Mouse (Mus musculus) megakaryocyte-erythroid progenitor cell, adult 5-6 weeks (primary cell): ENCODE measurements around the gene Ubald1. TPM values are rescaled to one million over a fixed set of nuclear protein-coding genes. Genes with fewer than 3 reads are reported as not detected.

Experiments
- ATAC-seq: replicated peaks from 2 replicates; pipeline ENCODE4 v1.8.0; 2016; ENCODE audit warnings: mild to moderate bottlenecking, inconsistent platforms; ENCODE audit not compliant: severe bottlenecking, poor library complexity, low FRiP score, low TSS enrichment
- total RNA-seq, 2 experiments: library from RNA; stranded (forward) in 1 of 2; stranded (reverse) in 1 of 2; fragments of 200-1000, 215-1000 nt in 1 of 2; fragments of >200 nt in 1 of 2; fragmentation: Nextera tagmentation in 1 of 2; gene quantifications; 2 replicates each; pipeline ENCODE4 v1.2.3; 2014 to 2017

The Ubald1 gene
- total RNA-seq, 2 experiments from 2014 or later = 16.5 to 33.3 TPM

- ATAC-seq = no peak
These were observed 22.3 kb upstream of the Ubald1 start for GRCm38 (mm10) chr16:4902390-4902789.

GRCm38 (mm10) chr16:4901167-4901566 lies 21.1 kb upstream of the Ubald1 start:
- no peak for ATAC-seq

- ATAC-seq = no peak
These were observed 19.6 kb upstream of the Ubald1 start for GRCm38 (mm10) chr16:4899711-4900110.

- no peak for ATAC-seq
These were observed 18.8 kb upstream of the Ubald1 start for GRCm38 (mm10) chr16:4898881-4899280.

GRCm38 (mm10) chr16:4897146-4897730 lies 17.1 kb upstream of the Ubald1 start:
- no peak; the same call in 1 of the 2 replicates for ATAC-seq

- ATAC-seq = peak; percentile 89
These were observed 16.3 kb upstream of the Ubald1 start for GRCm38 (mm10) chr16:4896249-4897027.

- ATAC-seq = no peak
These were observed 14.2 kb upstream of the Ubald1 start for GRCm38 (mm10) chr16:4894201-4894908.

- ATAC-seq = no peak
These were observed 12.1 kb upstream of the Ubald1 start for GRCm38 (mm10) chr16:4892171-4892570.

- no peak for ATAC-seq
These were observed 10.1 kb upstream of the Ubald1 start for GRCm38 (mm10) chr16:4890201-4890709.

GRCm38 (mm10) chr16:4886690-4887020 lies 6.5 kb upstream of the Ubald1 start:
- ATAC-seq = no peak; the same call in 1 of the 2 replicates

GRCm38 (mm10) chr16:4885760-4886689 lies 5.9 kb upstream of the Ubald1 start, which contains the start of gene Mgrn1:
TSS of gene Mgrn1 (plus strand) at chr16:4886249.
- ATAC-seq = peak; percentile 78

GRCm38 (mm10) chr16:4884930-4885329 lies 4.8 kb upstream of the Ubald1 start:
- ATAC-seq = no peak

GRCm38 (mm10) chr16:4881400-4882351 lies 1.6 kb upstream of the Ubald1 start:
- ATAC-seq = no peak

GRCm38 (mm10) chr16:4879708-4880124 lies 399 bp downstream of the Ubald1 start:
- ATAC-seq = peak; percentile 49

- peak; percentile 26; the same call in 1 of the 2 replicates for ATAC-seq
These were observed 911 bp downstream of the Ubald1 start for GRCm38 (mm10) chr16:4879101-4879707.

GRCm38 (mm10) chr16:4878192-4878885 lies 1.8 kb downstream of the Ubald1 start:
- peak; percentile 31 for ATAC-seq

GRCm38 (mm10) chr16:4877701-4878100 lies 2.4 kb downstream of the Ubald1 start:
- no peak for ATAC-seq
